Mouse (Mus musculus) T-helper 2 cell (primary cell): ENCODE measurements around the gene Auts2.

Experiments
- in situ Hi-C: fragments of 300-600 bp; cut with MboI, MseI; formaldehyde crosslinking; loops from one replicate; pipeline ENCODE4 v1.15.1; 2025; ENCODE audit warnings: high pct_unique_total_duplicates

Auts2 gene

GRCm38 (mm10) chr5:132102426-132102825 is 440.7 kb downstream of the Auts2 start:
- in situ Hi-C loops = loop anchor here (25.0 kb wide), 1 partner anchor 360 kb away; no protein-coding TSS in a partner anchor

GRCm38 (mm10) chr5:132098461-132098860 is 444.7 kb downstream of the Auts2 start:
- in situ Hi-C loops = no loop called here

- in situ Hi-C loops = no loop called here
Measured at GRCm38 (mm10) chr5:132092721-132093120, 450.4 kb downstream of the Auts2 start.

- in situ Hi-C loops = loop anchor here (10.0 kb wide), 1 partner anchor 1635 kb away; no protein-coding TSS in a partner anchor
Measured at GRCm38 (mm10) chr5:132089496-132090250, 453.5 kb downstream of the Auts2 start.

GRCm38 (mm10) chr5:132088585-132088984 is 454.6 kb downstream of the Auts2 start:
- in situ Hi-C loops = loop anchor here (10.0 kb wide), 1 partner anchor 1636 kb away; no protein-coding TSS in a partner anchor

- in situ Hi-C loops = loop anchor here (10.0 kb wide), 1 partner anchor 1641 kb away; no protein-coding TSS in a partner anchor
Measured at GRCm38 (mm10) chr5:132083753-132084326, 459.3 kb downstream of the Auts2 start.

- in situ Hi-C loops = no loop called here
Measured at GRCm38 (mm10) chr5:132075942-132076341, 467.2 kb downstream of the Auts2 start.

GRCm38 (mm10) chr5:132074724-132075374 is 468.3 kb downstream of the Auts2 start:
- in situ Hi-C loops = no loop called here

GRCm38 (mm10) chr5:132074360-132074723 is 468.8 kb downstream of the Auts2 start:
- in situ Hi-C loops = no loop called here

- in situ Hi-C loops = no loop called here
Measured at GRCm38 (mm10) chr5:132073677-132074359, 469.3 kb downstream of the Auts2 start.

- in situ Hi-C loops = no loop called here
Measured at GRCm38 (mm10) chr5:132072356-132072755, 470.8 kb downstream of the Auts2 start.

- in situ Hi-C loops = no loop called here
Measured at GRCm38 (mm10) chr5:132067750-132068739, 475.1 kb downstream of the Auts2 start.

- in situ Hi-C loops = no loop called here
Measured at GRCm38 (mm10) chr5:132060116-132060515, 483.0 kb downstream of the Auts2 start.

GRCm38 (mm10) chr5:132052637-132053036 is 490.5 kb downstream of the Auts2 start:
- in situ Hi-C loops = no loop called here

- in situ Hi-C loops = no loop called here
Measured at GRCm38 (mm10) chr5:132039584-132039983, 503.6 kb downstream of the Auts2 start.

- in situ Hi-C loops = no loop called here
Measured at GRCm38 (mm10) chr5:132033491-132034350, 509.4 kb downstream of the Auts2 start.

GRCm38 (mm10) chr5:132030941-132031531 is 512.1 kb downstream of the Auts2 start:
- in situ Hi-C loops = no loop called here

GRCm38 (mm10) chr5:132029638-132030037 is 513.5 kb downstream of the Auts2 start:
- in situ Hi-C loops = no loop called here

- in situ Hi-C loops = no loop called here
Measured at GRCm38 (mm10) chr5:132029038-132029437, 514.1 kb downstream of the Auts2 start.
